Mouse (Mus musculus) liver, embryonic 12.5 days (tissue): ENCODE results near the gene Mapkap1. TPM values are rescaled to one million over a fixed set of nuclear protein-coding genes. Genes with fewer than 3 reads are reported as not detected.
"Not testable (repeated sequence)": the region's sequence is repeated elsewhere in the genome, so short reads cannot be mapped to it uniquely, and the experiment has no call there.

ENCODE experiments used
- ATAC-seq: fragments of 200-750 bp; cut with Nextera tagmentation; 2 replicates; pipeline ENCODE4 v1.8.0; 2017; ENCODE audit warnings: moderate number of reproducible peaks, mild to moderate bottlenecking, moderate library complexity
- H3K27ac ChIP-seq: fragments of 300-500 bp; sonication (generic); 2 replicates; pipeline ENCODE4 v1.5.1; 2016; ENCODE audit warnings: mild to moderate bottlenecking
- H3K27me3 ChIP-seq: fragments of 300-500 bp; sonication (generic); replicated peaks from 2 replicates; pipeline ENCODE4 v1.6.1; 2016; ENCODE audit warnings: mild to moderate bottlenecking, moderate library complexity
- H3K36me3 ChIP-seq: fragments of 300-500 bp; sonication (generic); 2 replicates; pipeline ENCODE4 v1.6.1; 2016; ENCODE audit warnings: mild to moderate bottlenecking, moderate library complexity
- H3K4me1 ChIP-seq: fragments of 300-500 bp; sonication (generic); 2 replicates; pipeline ENCODE4 v1.6.1; 2016
- H3K4me2 ChIP-seq: fragments of 300-500 bp; sonication (generic); 2 replicates; pipeline ENCODE4 v1.6.1; 2016; ENCODE audit warnings: mild to moderate bottlenecking, moderate library complexity
- H3K4me3 ChIP-seq: fragments of 300-500 bp; sonication (generic); 2 replicates; pipeline ENCODE4 v1.5.1; 2016; ENCODE audit warnings: mild to moderate bottlenecking, moderate library complexity
- H3K9ac ChIP-seq: fragments of 300-500 bp; sonication (generic); 2 replicates; pipeline ENCODE4 v1.6.1; 2016; ENCODE audit warnings: mild to moderate bottlenecking, moderate library complexity
- H3K9me3 ChIP-seq: fragments of 300-500 bp; sonication (generic); replicated peaks from 2 replicates; pipeline ENCODE4 v1.6.1; 2016; ENCODE audit warnings: mild to moderate bottlenecking, moderate library complexity
- WGBS: fragments of 180-500 bp; shearing (Covaris S2); methylation state at CpG from one replicate; pipeline ENCODE4 v1.1.7; 2016; ENCODE audit not compliant: insufficient replicate concordance; 5-methylcytosine and 5-hydroxymethylcytosine counted together
- polyA plus RNA-seq: library from polyadenylated mRNA; unstranded; fragments of >200 nt; fragmentation: Nextera tagmentation; extraction: Ambion mirVana; gene quantifications from 2 replicates; pipeline ENCODE4 v1.2.1, GENCODE M21; 2016

Mapkap1 gene
- polyA plus RNA-seq, 1 experiment from 2014 or later = 52.8 TPM

DNA sequence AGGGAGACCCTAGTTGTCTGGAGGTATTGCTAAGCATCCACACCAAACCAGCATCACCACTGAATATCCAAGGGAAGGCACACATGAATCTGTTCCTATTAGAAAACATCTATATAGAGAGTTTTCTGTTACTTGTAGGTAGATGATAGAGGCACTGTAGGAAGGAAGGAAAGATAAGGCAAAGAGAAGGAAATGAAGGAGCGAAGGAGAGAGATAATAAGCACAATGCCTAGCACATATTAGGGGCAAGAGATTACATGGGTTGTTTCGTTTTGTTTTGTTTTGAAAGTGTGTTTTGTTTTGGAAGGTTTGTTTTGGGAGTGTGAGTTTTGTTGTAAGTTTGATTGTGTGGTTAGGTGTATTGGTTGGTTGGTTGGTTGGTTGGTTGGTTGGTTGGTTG is 27.6 kb upstream of the Mapkap1 start:
- Histone ChIP-seq H3K9me3 (no peaks in the 10 kb centered on the region), H3K27ac (no peak overlapping the region), H3K4me1 (peaks cover 1% of the 10 kb centered on the region; the same call in 1 of the 2 replicates), H3K9ac (no peak overlapping the region), H3K4me3 (no peak overlapping the region), H3K4me2 (no peak overlapping the region), H3K27me3 (peaks cover 20% of the 10 kb centered on the region; the same call in 1 of the 2 replicates), H3K36me3 (no peaks in the 10 kb centered on the region)
- 53% methylated on average over 2 of the region's 2 CpGs for WGBS
- no peak for ATAC-seq

DNA sequence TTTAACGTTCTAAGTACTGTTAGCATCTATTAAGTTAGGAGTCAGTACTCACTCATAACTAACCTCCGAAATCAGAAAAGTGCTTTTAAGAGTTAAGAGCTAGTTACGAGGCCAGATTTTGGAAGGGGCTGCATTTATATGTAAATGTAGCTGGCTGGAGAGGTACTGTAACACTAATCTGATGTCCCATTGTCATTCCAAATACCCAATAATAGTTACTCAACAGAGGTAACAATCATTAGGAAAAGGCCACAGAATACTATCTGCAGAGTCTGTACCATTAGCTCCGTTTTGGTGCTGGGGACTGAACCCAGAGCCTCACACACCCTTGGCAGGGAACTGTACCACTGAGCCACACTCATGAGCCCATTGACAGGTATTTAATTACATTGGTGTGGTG is 7.0 kb upstream of the Mapkap1 start:
- Histone ChIP-seq H3K4me1 (no peaks in the 10 kb centered on the region), H3K4me2 (no peak overlapping the region), H3K9ac (no peak overlapping the region), H3K27me3 (no peaks in the 10 kb centered on the region), H3K27ac (no peak overlapping the region), H3K36me3 (no peaks in the 10 kb centered on the region), H3K9me3 (no peaks in the 10 kb centered on the region), H3K4me3 (no peak overlapping the region)
- ATAC-seq = no peak
- 61% methylated on average over 4 of the region's 4 CpGs for WGBS

DNA sequence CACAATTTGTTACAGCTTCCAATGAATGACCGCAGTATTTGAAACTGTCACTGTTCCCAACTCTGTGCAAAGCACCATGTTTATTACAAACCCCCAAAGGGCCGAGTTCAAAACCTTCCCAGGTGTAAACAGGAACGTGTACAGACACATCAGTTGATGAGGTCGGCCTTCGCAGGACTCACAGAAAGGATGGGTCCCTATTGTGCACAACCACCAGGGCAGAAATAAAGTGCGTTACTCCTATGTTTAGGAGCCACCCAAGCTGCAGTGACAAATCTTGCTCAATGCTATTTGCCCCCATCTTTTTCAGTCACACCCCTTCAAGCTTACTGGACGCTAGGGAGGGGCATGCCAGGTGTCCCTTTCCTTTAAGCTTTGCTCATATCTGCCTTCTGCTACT is 1.0 kb downstream of the Mapkap1 start:
- WGBS = 36% methylated on average over 7 of the region's 7 CpGs

DNA sequence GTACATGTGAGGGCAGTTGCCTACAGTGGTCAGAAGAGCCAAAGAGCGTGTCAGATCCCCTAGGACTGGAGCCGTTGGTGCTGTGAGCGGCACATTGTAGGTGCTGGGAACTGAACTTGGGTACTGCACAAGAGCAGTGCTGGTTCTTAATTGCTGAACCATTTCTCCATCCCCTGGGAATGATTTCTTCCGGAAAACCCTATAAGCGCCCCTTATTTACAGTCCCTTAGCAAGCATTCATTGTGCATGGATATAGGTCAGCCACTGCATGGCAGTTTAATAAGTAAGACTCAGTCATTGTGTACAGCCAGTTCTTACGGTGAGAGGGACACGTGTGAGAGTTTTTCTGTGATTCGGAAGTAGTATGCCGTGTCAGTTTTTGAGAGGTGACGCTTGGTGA is 1.8 kb downstream of the Mapkap1 start:
- Histone ChIP-seq H3K9me3 (no peaks in the 10 kb centered on the region), H3K4me3 (no peak overlapping the region), H3K27ac (no peak overlapping the region), H3K9ac (no peak overlapping the region), H3K4me1 (peaks cover 20% of the 10 kb centered on the region), H3K27me3 (no peaks in the 10 kb centered on the region), H3K4me2 (peak overlapping the region; percentile 83), H3K36me3 (no peaks in the 10 kb centered on the region; the same call in 1 of the 2 replicates)
- ATAC-seq = no peak
- WGBS = 89% methylated on average over 10 of the region's 10 CpGs

More for the DNA sequence above, 1.0 kb downstream of the Mapkap1 start:
- no peaks in the 10 kb centered on the region for H3K9me3 ChIP-seq
- H3K4me1 ChIP-seq = peaks cover 20% of the 10 kb centered on the region
- H3K9ac ChIP-seq = peak overlapping the region; percentile 95
- ATAC-seq = no peak
- H3K4me2 ChIP-seq = peak overlapping the region; percentile 83
- no peaks in the 10 kb centered on the region for H3K27me3 ChIP-seq
- H3K27ac ChIP-seq = peak overlapping the region; percentile 84; the same call in 1 of the 2 replicates
- H3K36me3 ChIP-seq = no peaks in the 10 kb centered on the region
- peak overlapping the region; percentile 97 for H3K4me3 ChIP-seq

DNA sequence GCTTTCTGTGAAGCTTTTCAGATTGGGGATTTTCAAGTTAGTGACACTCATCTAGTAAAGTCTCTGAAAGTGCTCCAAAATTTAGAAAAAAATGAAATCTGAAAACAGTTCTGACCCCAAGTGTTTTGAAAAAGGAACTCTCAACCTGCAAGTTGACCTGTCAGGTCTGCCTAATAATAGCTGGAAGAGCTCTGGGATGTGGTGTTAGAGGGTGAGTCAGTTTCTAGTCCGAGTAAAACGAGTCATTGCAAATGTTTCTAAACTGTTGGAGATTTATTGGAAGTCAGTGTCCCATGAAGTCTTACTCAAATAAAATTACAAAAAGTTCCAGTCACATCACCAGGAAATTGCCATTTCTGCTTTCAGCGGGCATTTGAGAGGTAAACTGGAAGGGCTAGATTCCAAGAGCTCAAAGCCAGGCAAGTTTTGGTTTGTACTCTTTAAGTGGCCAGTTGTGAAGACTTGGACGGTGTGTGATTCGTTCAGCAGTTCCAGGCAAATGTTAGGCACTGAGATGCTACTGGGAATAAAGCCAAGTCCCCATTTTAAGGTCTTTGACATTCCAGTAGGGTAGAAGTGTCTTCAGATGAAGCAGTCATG is 3.3 kb downstream of the Mapkap1 start:
- H3K36me3 ChIP-seq = no peaks in the 10 kb centered on the region; the same call in 1 of the 2 replicates
- no peak for ATAC-seq
- H3K4me3 ChIP-seq = no peak overlapping the region
- no peak overlapping the region for H3K4me2 ChIP-seq
- no peaks in the 10 kb centered on the region for H3K9me3 ChIP-seq
- 74% methylated on average over 5 of the region's 5 CpGs for WGBS
- H3K9ac ChIP-seq = no peak overlapping the region
- no peak overlapping the region for H3K27ac ChIP-seq
- H3K27me3 ChIP-seq = no peaks in the 10 kb centered on the region
- H3K4me1 ChIP-seq = peaks cover 23% of the 10 kb centered on the region

DNA sequence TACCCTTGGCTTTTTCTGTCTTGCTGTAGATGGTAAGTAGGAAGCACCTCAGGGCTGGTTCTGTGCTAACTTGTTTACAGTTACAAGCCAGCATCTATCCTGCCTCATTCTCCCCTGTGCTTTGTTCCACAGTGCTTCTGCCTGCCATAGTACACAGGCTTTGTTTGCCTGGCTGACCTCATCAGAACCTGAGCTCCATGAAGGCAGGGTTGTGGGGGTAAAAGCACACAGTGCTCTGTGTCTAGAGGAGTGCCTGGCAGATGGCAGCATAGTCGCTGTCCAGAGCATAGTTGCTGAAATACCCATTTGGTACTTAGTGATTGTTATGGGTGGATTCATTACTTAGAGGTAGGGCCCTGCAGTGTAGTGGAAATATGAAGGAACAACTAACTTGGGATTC is 13.7 kb downstream of the Mapkap1 start:
- H3K4me2 ChIP-seq = no peak overlapping the region
- peaks cover 5% of the 10 kb centered on the region for H3K36me3 ChIP-seq
- no peaks in the 10 kb centered on the region for H3K27me3 ChIP-seq
- H3K9me3 ChIP-seq = no peaks in the 10 kb centered on the region
- H3K9ac ChIP-seq = no peak overlapping the region
- H3K27ac ChIP-seq = no peak overlapping the region
- ATAC-seq = no peak
- H3K4me3 ChIP-seq = no peak overlapping the region
- WGBS = 56% methylated on average over 1 of the region's 1 CpGs
- H3K4me1 ChIP-seq = peaks cover 12% of the 10 kb centered on the region; the same call in 1 of the 2 replicates

DNA sequence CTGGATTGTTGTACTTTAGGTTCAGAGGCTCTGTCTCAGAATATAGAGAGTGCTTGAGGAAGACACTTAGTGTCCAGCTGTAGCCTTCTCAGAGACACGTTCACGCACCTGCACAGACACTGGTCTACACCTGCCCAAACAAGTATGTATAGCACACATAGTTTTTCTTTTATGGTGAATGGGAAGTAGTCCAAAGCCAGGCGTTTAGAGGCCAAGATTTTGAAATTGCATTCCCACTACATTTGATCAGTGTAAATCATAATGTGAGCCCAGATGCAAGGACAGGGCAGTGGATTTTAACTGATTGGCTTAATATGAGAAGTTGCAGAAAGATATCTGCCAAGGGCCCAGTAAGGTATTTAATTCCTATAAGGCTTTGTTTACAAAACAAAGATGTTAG is 17.6 kb downstream of the Mapkap1 start:
- no peak overlapping the region for H3K4me2 ChIP-seq
- H3K4me1 ChIP-seq = no peaks in the 10 kb centered on the region
- ATAC-seq = no peak
- H3K27me3 ChIP-seq = no peaks in the 10 kb centered on the region
- H3K36me3 ChIP-seq = peaks cover 5% of the 10 kb centered on the region
- no peak overlapping the region for H3K4me3 ChIP-seq
- 82% methylated on average over 3 of the region's 3 CpGs for WGBS
- no peak overlapping the region for H3K27ac ChIP-seq
- H3K9me3 ChIP-seq = no peaks in the 10 kb centered on the region
- no peak overlapping the region for H3K9ac ChIP-seq

DNA sequence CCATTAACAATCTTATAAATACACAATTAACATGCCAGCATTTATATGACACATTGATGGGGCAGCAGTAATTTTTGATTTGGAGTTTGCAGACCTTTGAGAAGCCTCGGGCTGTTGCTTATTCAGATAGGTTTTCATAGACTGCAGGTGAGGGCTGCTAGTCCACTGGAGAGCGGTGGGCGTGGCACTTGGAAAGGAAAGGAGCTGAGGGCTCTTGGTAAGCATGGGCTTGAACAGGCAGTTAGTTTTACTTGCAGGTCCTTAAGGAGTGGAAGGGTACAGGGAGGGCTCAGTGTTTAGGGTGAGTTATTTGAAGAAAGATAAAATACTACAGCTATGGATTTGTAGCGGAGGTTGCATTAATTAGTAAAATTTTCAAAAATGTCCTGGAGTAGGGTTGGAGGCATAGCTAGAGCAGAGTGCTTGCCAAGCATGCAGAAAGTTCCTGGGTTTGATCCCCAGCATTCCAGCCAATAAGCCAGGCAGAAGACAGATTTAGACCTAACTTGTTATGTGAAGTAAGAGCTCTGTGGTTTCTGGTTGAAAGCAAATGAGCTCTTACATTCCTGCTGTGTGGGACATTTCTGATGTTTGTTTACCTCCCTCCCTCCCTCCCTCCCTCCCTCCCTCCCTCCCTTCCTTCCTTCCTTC is 19.1 kb downstream of the Mapkap1 start:
- no peak overlapping the region for H3K4me3 ChIP-seq
- H3K36me3 ChIP-seq = peaks cover 2% of the 10 kb centered on the region; the same call in 1 of the 2 replicates
- ATAC-seq = no peak
- no peaks in the 10 kb centered on the region for H3K4me1 ChIP-seq
- WGBS = 75% methylated on average over 4 of the region's 4 CpGs
- H3K9me3 ChIP-seq = no peaks in the 10 kb centered on the region
- H3K9ac ChIP-seq = no peak overlapping the region
- H3K27me3 ChIP-seq = no peaks in the 10 kb centered on the region
- H3K4me2 ChIP-seq = no peak overlapping the region
- no peak overlapping the region for H3K27ac ChIP-seq

DNA sequence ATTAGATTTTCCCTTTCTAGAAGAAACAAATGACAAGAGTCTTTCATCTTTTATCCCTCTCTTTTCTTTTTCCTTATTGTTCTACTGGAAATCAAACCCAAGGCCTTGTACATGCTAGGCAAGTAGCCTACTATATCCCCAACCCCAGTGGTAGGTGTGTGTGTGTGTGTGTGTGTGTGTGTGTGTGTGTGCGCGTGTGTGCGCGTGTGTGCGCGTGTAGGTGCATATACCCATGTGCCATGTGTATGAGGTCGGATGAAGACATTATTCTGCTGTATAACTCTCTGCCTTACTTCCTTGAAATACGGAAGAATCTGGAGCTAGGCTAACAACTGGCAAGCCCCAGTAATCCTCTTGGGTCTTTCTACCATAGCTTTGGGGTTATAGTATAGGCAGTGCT is 24.1 kb downstream of the Mapkap1 start:
- Histone ChIP-seq H3K4me1 (no peaks in the 10 kb centered on the region), H3K27me3 (no peaks in the 10 kb centered on the region), H3K4me2 (no peak overlapping the region), H3K9ac (no peak overlapping the region), H3K4me3 (no peak overlapping the region), H3K9me3 (no peaks in the 10 kb centered on the region), H3K36me3 (peaks cover 10% of the 10 kb centered on the region), H3K27ac (no peak overlapping the region)
- WGBS = 89% methylated on average over 8 of the region's 8 CpGs
- ATAC-seq = no peak

DNA sequence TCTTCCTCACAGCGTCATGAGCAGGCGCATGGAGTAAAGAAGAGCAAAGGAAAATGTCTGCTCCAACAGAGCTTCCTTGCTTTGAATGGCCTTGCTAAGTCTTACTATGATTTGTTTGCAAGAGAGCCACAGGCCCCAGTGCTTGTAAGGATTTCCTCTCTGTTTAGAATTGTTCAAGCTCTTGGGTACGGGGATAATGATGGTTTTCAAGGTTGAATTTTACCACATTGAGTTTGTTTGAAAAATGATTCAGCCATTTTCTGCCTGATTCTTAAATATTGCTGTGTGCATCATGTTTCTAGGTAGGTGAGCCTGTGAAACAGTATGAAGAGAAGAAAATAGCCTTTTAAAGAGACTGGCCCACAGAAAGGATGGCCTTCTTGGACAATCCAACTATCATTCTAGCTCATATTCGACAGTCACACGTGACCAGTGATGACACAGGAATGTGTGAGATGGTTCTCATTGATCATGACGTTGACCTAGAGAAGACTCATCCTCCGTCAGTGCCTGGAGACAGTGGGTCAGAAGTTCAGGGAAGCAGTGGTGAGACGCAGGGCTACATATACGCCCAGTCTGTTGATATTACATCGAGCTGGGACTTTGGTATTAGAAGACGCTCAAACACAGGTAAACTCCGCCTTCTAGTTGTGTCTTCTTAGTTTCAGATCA is 25.3 kb downstream of the Mapkap1 start:
- 84% methylated on average over 12 of the region's 12 CpGs for WGBS

DNA sequence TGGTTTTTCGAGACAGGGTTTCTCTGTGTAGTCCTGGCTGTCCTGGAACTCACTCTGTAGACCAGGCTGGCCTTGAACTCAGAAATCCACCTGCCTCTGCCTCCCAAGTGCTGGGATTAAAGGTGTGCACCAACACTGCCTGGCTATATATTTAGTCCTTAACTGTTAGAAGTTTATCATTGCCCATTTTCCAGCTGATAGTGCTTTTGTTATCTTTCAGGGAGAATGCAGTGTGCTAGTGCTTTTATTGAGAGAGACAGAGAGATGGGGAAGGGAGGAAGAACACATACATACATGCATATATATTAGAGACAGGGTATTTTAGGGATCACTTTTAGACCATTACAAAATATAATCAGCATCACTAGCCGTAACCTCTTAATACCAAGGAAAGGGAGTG is 26.3 kb downstream of the Mapkap1 start:
- not testable (repeated sequence) for H3K9me3 ChIP-seq, H3K27me3 ChIP-seq
- 86% methylated on average over 1 of the region's 2 CpGs for WGBS

More for the DNA sequence above, 25.3 kb downstream of the Mapkap1 start:
- Histone ChIP-seq H3K9me3 (no peaks in the 10 kb centered on the region), H3K4me2 (no peak overlapping the region), H3K27me3 (no peaks in the 10 kb centered on the region), H3K9ac (no peak overlapping the region), H3K4me3 (no peak overlapping the region), H3K4me1 (no peaks in the 10 kb centered on the region), H3K27ac (no peak overlapping the region), H3K36me3 (peaks cover 19% of the 10 kb centered on the region)
- ATAC-seq = no peak

DNA sequence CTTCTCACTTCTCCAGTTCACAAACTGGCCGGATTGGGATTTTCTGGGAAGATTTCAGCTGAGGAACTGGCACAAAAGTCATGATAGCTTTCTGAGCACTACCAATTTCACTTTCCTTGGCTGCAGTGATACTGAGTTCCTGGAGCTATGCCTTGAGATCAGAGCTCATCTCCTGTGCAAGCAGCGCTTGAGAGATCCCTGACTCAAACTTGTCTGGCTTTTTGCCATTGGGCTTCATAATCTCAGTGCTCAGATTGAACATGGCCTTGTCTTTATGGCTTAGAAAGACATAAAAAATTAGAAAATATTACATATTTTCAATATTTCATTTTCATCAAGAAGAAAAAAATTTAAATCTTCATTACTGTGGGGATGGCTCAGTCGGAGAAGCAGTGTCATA is 29.8 kb downstream of the Mapkap1 start:
- peaks cover 21% of the 10 kb centered on the region for H3K36me3 ChIP-seq
- no peak overlapping the region for H3K9ac ChIP-seq
- H3K4me3 ChIP-seq = no peak overlapping the region
- H3K9me3 ChIP-seq = no peaks in the 10 kb centered on the region
- no peaks in the 10 kb centered on the region for H3K4me1 ChIP-seq
- WGBS = 76% methylated on average over 3 of the region's 3 CpGs
- no peak overlapping the region for H3K27ac ChIP-seq
- no peaks in the 10 kb centered on the region for H3K27me3 ChIP-seq
- ATAC-seq = no peak
- no peak overlapping the region for H3K4me2 ChIP-seq

More for the DNA sequence above, 26.3 kb downstream of the Mapkap1 start:
- not testable (repeated sequence) for H3K9ac ChIP-seq, H3K4me1 ChIP-seq, ATAC-seq, H3K4me2 ChIP-seq, H3K27ac ChIP-seq, H3K4me3 ChIP-seq
- peaks cover 21% of the 10 kb centered on the region for H3K36me3 ChIP-seq
